Mouse (Mus musculus) cerebellum, adult 8-10 months (tissue): ENCODE data around the gene C7.
"Not testable (repeated sequence)": the region's sequence is repeated elsewhere in the genome, so short reads cannot be mapped to it uniquely, and the experiment has no call there.

Experiments used
- DNase-seq: peaks from one replicate; pipeline ENCODE4 v3.0.0; 2022

C7 gene

DNA sequence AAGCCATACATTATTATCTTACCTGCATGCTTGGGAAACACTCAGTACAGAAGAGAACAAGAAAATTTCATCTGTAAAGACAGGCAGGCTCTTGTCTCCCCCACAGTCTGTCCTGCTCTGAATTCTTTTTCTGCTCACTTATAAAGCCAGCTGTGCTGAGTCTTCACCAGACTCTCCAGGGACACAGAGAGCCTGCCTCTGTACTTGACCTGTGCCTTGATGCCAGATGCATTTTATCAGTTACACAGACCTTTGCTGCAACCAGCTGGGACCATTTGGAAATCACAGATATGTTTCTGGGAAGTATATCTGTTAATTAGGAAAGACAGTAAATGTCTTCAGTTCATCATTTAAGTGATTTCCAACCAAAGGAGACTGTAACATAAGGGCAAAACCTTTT is at the start of gene C7:
Gene C7, minus strand, starts transcription at position 106 of the 400 bp plus-strand sequence.
- no peak for DNase-seq

DNA sequence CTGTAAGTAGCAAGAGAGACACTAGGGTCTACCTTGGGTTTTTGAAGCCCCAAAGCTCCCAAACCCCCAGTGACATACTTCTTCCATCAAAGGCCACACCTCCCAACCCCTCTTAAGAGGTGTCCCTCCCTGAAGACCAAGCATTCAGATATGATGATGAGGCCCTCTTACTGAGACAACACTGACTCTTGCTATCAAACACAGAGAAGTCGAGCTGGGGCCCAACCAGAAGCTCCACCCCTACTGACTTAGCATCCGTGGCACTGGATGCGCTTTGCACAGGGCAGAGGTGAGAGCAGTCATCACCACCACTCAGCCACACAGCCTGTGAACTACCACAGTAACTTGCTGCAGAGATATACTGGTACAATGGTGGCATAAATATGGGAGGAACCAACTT is 49.1 kb upstream of the C7 start:
- no peak for DNase-seq

DNA sequence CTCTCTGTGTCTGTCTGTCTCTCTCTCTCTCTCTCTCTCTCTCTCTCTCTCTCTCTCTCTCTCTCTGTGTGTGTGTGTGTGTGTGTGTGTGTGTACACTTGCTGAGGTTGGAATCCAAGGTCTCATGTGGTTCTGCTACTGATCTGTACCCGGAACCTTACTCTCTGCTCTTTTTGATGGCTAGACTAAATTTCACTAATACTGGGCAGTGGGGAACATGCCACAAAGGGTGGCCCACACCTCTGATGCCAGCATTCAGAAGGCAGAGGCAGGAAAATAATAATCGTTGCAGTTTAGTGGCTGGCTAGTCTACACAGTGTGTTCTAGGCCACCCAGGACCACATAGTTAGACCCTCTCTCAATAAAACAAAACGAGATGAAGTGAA is 45.1 kb upstream of the C7 start:
- DNase-seq, result no peak

DNA sequence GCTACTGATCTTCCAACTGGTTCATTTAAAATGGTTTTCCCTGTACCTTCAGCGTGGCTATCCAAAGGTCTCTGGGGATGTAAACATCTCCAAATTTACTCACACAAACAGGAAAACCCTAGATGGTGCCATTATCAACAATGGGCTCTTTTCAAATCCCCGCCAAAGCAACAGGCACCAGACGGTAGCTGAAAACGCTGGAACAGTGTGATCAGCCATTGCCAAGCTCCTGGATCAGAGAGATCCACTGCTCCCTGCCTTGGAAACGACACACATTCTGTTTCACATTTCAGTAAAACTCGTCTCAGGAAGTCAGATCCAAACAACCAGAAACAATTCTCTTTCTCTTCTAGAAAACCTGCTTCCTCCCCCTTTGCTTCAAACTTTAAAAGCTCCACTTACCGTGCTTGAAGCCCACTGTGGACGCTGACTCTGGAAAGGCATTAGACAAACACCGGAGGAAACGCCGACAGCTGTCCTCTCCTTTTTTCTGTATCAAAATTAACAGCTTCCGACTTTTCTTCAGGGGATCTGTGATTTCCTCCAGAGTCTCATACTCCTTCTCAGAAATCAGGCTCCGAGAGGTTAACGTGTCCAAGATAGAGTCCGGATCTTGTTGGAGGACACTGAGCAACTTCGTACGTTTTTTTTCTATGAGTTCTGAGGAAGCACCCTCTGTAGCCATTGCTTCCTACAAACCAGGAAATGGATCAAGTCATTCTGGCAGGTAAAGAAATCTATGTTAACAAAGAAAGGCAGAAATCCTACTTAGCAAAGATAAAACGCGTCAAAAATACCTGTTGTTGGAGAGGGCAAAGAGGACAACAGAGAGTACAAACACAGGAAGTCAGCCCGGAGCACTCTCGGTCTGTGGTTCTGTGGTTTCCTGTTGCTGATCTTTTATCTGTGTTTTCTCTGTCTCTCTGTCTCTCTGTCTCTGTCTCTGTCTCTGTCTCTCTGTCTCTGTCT is 44.4 kb upstream of the C7 start, which contains the start of gene Card6:
Gene Card6, minus strand, starts transcription at position 854 of the 969 bp plus-strand sequence.
- no peak for DNase-seq

DNA sequence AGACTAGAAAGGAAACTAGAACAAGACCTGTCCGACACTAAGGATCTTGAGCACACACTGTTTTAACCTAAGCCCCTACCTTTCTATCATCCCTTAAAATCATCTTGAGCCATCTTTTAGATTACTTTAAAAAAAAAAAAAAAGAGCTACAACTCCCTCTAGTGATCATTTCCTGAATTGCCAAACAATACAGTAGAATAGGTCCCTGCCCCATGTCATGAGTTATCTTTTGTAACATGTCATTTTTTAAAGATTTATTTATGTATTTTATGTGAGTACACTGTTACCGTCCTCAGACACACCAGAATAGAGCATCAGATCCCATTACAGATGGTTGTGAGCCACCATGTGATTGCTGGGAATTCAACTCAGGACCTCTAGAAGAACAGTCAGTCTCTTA is 42.8 kb upstream of the C7 start:
- no peak for DNase-seq

DNA sequence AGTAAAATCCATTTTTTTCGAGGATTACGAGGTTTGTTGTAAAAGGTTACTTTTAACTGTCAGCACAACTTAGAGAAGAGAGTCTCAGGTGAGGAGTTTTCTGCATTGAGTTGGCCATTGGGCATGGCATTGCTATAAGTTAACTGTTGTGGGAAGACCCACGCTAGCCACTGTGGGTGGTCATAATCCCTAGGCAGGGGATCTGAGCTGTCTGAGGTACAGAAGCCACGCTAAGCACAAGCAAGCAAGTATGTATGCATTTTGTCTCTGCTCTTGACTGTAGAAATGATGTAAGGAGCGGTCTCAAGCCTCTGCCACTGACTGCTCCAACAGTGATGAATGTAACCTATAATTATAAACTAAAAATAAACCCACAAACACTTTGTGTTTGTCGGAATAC is 42.4 kb upstream of the C7 start:
- DNase-seq, result no peak

DNA sequence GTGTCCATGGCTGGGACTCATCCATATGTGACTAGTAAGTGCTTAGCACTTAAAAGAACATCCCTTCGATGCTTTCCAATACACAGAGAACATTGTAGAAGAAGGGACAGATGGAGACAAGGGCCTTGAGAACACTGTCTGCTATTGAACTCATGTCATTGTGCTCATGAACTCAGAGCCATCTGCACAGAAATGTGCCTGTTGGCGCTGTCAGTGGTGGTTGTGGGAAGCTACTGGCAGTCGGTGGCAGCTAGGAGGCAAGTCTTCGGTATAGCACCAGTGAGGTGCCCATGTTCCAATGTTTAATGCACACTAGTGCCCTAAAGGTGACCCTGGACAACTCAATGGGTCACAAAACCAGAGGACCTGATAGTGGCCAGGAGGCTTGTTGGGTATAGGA is 38.8 kb upstream of the C7 start:
- no peak for DNase-seq

DNA sequence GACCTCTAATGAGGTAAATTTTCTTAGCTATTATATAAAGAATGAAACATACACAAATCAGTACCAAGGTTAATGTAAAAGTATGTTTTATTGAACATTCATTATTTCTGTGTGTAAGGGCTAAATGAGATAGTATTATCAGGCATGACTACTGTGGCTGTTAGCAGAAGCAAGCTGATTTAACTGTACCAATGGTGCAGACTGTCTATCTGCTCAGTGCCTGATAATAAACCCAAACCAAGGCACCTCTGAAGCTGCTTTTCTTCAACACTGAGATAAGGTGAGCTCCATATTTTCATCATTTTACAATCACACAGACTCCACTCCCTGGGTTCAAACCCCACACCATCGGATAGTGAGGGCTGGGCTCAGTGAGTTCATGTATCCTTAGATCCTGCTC is 33.8 kb upstream of the C7 start:
- no peak for DNase-seq

DNA sequence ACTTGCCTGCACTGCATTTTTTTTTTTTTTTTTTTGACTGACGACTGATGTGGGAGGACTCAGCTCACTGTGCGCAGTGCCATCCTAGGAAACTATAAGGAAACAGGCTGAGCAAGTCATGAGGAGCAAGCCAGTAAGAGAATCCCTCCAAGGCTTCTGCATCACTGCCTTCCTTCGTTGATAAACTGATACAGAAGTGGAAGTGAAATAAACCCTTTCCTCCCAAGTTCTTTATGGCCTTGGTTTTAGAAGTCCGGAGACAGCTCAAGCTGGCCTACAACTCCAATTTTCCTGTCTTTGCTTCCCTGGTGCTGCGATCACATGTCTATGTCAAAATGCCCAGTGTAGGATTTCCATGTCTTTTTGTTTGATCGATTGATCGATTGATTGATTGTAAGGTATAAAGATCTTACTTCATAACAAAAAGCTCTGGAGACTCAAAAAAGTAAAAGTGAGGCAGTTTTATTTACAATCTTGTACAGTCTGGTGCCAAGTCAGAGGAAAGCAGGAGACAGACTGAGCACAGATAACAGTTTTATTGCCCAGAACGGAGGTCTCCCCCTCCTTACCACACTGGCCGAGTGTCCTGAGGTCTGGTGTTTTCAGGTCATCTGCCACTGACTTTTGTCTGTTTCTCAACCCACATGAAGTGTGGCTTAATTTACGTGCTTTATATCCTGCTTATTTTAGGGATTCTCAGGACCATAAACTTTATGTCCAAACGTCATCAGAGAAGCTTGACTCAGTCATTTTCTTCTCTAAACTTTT is 32.2 kb upstream of the C7 start:
- no peak for DNase-seq

DNA sequence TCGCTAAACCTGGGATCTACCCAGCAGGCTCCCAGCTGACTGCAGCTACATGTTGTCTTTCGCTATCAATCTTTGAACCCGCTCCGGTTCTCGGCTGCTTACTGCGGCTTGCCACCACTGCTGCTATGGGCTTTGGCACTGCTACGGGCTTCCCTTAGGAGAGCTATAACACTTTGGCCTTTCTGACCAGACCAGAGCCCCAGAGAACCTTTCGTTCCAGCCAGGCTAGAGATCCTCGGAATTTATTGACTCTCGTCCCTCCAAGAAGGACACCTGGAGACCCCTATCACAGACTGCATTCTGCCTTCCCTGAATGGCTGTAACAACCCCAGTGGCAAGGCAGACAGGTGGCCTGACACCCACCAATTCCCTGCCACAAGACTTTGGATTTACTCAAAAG is 26.6 kb upstream of the C7 start:
- DNase-seq, result no peak

DNA sequence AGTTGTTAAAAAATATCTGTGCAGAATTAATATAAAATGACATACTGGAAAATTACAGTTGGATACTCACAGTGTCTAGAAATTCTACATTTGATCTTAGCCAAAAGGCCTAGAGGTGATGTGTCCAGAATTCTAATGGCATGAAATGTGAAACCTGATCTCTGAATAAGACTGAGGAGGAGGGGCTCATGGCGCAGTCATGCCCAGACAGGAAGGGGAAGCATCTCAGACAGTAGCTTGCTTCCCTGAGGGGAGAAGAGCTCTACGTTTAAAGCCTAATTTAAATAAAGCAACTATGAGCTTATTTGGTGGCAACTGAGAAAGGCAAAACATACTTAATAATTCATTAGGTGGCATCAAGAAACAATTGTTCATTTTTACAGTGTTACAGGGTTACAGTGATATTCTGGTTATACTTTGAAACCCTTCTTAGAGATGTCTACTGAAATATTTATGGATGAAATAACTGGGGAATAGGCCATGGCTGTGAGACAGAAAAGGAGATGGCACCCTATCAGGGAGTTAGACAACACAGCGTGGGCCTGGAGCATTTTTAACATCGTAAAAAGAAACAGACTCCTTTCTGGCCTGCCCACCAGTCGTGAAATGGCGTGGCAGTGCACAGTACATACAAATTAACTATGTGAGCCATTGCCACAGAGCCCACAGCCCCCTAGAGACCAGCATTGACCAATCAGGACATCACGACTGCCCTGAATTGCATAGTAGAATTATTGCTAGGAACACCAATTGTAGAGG is 25.5 kb upstream of the C7 start:
- DNase-seq, result no peak

DNA sequence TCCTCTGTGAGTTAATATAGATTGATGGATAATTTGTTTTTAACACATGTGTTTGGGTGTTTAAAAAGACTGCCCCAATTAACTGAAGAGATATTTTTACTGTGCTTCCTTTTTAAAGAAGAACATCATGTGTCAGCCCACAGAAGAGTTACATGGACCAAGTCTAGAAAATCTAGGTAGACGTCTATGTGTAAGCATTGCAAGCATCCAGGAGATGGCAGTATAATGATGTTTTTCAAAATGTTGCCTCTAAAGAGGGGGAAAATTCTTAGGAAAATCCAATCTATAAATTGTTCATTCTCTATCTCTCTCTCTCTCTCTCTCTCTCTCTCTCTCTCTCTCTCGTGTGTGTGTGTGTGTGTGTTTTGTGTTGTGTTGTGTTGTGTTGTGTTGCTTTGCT is 22.6 kb upstream of the C7 start:
- DNase-seq, result no peak

DNA sequence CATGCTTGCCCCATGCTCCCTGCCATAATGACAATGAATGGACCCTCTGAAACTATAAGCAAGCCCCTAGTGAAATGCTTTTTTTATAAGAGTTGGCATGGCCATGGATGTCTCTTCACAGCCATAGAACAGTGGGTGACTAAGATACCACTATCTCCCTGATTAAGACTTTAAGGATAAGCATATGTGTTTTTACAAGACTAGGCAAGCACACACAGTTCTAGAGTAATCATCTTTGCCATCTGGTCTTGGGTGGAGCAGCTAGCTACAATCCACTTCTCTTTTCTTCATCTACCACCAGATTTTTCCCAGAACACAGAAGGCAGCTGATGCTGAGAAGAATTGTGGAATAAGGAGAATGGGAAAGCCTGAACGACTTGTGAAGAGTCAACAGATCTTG is 17.7 kb upstream of the C7 start:
- DNase-seq, result no peak

DNA sequence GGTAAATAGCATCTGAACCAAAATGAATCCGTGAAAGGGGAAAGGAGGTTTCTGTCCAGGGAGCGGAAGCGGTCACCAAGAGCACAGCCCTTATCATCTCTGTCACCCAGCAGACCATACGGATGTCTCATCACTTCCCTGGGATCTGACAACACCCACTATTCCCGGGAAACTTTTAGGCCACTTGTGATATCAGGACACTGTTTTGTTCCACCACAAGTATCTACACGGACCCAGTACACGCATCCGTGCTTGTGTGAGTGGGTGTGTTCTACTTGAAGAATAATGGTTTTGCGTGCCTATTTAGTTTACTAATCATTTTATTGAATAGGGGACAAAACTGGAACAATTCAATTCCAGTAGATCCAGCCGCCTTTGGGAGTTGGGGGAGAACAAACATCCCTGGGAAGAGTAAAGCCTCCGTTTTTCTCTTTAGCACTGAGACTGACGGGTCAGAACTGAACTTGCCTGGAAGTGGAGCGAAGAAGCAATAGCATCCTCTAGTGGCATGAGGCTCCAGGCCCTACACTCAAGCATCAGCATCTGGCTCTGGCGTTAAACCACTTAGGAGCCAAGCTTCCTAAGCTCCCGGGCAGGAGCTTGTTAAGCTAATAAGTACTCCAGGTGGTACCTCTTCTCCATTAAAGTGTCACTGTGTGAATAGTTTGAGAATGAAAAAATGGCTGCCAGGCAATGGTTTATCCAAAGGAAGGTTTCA is 5.4 kb upstream of the C7 start:
- DNase-seq, result peak; percentile 34

DNA sequence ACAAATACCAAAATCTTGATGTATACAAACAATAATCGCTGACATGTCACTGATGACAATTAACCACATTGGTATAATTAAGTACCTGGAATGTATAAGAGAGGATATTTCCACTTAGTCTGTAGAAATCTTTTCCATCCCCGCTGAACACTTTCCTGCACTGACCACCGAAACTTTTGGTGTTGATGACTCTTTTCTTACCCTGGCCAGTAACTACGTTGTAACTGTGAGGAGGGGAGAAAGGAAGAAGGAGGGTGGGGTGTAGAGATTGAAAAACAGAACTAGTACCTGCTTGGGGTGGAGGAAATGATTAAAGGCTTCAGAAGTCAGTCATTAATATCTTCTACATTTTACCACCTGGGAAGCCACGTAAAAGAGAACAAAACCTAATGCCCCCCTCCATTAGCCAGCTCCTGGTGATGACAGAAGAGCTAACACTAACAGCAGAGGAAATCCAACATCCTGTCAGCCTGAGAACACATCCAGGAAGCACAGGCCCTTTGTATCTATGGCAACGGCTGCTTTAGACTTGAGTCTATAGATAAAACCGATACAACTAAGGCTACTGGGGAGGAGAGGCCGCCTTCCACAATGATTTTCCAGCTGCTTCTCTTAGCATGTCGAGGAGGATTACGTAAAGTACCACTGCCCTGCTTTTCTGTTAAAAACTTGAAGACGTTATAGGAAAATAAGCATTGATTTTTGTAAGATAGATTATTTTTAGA is 17.8 kb downstream of the C7 start:
- no peak for DNase-seq

DNA sequence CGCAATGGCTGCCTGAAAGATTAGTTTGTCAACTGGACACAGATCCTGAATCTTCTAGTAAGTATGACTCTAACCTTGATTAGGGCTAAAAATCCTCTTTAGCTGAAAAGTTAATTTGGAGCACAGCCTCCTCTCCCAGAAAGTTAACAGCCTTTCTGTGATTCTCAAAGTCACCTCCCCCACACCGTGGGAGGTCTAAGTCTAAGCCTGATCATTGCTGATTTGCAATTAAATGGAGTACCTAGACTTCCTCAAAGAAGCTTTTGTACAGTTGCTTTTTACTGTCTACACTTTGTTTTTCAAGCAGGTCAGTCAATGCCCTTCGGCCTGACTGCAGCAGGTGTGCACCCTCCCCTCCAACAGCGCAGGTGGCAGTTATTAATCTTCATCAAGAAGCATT is 34.3 kb downstream of the C7 start:
- DNase-seq, result no peak

DNA sequence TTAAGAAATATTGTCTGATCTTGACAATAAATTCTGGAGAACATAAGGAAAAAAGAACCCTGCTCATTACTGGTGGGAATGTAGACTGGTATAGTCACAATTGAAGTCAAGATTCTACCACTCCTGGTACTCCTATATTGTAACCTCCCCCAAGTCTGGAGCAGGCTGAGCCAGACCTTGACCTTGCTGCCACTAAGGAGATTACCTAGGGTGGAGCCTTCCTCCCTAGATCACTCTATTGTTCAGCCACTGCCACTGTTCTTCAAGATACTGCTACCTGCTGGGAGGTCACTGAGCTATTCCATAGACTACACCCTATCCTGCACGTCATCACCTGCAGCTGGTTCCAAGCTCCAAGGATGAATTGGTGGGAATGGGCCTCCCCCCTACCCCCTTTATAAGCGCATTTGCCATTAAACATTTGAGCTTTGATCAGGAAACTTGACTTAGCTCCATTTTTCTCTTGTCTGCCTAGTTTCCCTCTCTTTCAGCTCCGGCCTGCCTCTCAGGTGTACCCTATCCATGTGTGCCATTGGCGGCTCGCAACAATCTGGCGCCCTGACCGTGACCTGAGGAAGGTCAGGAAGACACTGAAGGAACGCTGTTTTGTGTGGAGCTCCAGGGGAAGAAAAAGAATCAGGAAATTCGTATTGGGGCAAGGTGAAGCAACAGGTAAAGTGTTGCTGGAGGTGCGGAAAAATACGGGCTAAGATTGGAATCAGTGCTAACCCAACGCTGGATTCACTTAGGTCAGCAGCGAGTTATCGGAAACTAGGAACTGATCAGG is 39.9 kb downstream of the C7 start:
- DNase-seq, result not testable (repeated sequence)

DNA sequence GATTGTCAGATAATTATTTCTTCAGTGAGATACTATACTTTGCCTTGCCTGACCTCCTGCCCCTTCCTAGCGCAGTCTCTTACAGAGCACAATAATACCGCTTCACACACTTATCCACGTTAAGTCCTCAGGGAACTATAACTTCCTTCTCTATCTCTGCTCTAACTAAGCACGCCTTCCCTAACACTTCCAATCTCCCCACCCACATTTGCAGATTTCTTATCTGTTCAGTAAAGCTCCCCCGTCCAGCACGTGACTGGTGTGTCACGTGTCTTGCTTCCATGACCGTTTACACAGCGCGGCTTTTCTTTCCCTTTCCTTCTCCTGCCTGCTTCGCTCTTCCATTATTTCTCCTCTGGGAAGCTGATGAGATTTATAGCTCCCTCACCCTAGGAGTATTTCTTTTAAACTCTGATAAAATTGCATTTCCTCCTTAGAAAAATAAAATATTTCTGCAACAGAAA is 53.9 kb downstream of the C7 start:
- DNase-seq, result no peak

DNA sequence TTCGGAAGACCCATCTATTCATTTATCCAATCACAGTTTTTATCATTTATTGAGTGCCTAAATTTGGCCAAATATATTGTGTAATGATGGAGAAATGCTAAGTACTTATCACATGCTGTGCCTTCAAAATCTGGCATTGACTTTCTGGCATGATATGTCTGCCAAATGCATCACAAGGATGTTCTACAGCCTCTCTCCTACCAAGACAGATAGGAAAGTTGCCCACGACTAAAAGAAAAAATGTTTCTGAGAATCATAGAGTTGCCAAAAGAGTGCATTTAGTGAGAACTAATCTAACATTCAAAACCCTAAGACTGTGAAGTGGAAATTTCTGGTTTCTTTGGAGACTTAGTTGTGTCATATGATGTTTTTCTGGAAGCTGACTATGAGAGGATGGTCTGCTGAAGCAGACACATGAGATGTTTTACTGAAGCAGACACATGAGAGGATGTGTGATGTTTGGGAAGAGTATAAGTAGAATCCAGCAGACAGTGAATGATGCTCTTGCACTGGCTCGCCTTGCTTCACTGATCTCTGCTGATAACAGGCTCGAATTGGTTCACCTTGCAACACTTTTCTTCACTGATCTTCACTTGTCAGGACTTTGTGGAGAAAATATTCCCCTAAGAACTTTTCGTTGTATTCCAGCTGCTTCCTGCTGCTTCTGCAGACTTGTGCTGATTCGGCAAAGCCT is 59.9 kb downstream of the C7 start:
- DNase-seq, result no peak

DNA sequence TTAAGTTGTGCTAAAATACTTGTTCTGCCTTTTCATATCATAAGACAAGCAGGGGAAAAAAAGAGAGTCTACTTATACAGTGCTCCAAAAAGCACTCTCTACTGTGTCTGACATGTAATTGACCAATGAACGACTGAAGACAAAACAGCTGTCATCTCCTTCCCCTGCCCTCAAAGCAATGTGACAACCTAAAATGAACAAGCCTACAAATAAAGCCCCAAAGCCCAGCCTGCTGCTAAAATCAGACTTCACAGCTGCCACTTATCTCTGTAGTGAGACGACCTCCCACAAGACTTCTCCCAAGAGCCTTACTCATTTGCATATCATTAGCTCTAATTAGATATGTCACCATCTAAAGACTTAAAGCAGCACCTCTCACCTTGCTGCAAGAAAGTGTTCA is 60.6 kb downstream of the C7 start:
- no peak for DNase-seq
